Mouse (Mus musculus): ENCODE measurements around the gene 2900026A02Rik. TPM values are rescaled to one million over a fixed set of nuclear protein-coding genes. Genes with fewer than 3 reads are reported as not detected.

The 2900026A02Rik gene
- total and polyA plus RNA-seq, 3 experiments: 0.05 TPM; not detected in 2

- Histone ChIP-seq H3K4me1 (ENCODE audit: insufficient read depth, low read depth, low read length) (no peaks in the 10 kb centered on the region), H3K27me3 (ENCODE audit: insufficient read depth, low read length) (no peaks in the 10 kb centered on the region), H3K4me3 (ENCODE audit: low read depth, low read length) (no peak overlapping the region; the same call in 1 of the 2 replicates), H3K36me3 (replicated peaks) (no peaks in the 10 kb centered on the region), H3K9me3 (replicated peaks) (peaks cover 97% of the 10 kb centered on the region)
- no peak for TF ChIP-seq CTCF (IDR thresholded peaks at IDR 0.05; ENCODE audit: low read depth, low read length)
- TF ChIP-seq POLR2AphosphoS5 (IDR thresholded peaks at IDR 0.05; ENCODE audit: insufficient replicate concordance, low read depth, low read length): no peak
- TF ChIP-seq GATA2 (IDR thresholded peaks at IDR 0.05; ENCODE audit: borderline replicate concordance, low read depth, low read length): no peak
- no peak for TF ChIP-seq TAL1 (conservative IDR thresholded peaks at IDR 0.05; ENCODE audit: low read depth, low read length)
- TF ChIP-seq GATA1 (IDR thresholded peaks at IDR 0.05; ENCODE audit: borderline replicate concordance, low read length): no peak
- no peak for DNase-seq (ENCODE audit: low spot score)
- ATAC-seq (ENCODE audit: extremely low read depth, insufficient number of reproducible peaks, low FRiP score, poor library complexity, severe bottlenecking): no peak
Measured at GRCm38 (mm10) chr5:113132635-113133041, 88.4 kb downstream of the 2900026A02Rik start.

- no peak for DNase-seq (ENCODE audit: low spot score)
- Histone ChIP-seq H3K36me3 (replicated peaks) (no peaks in the 10 kb centered on the region), H3K4me3 (ENCODE audit: low read depth, low read length) (no peak overlapping the region), H3K9me3 (replicated peaks) (peaks cover 95% of the 10 kb centered on the region), H3K4me1 (ENCODE audit: insufficient read depth, low read depth, low read length) (no peaks in the 10 kb centered on the region), H3K27me3 (ENCODE audit: insufficient read depth, low read length) (no peaks in the 10 kb centered on the region)
- TF ChIP-seq GATA1 (IDR thresholded peaks at IDR 0.05; ENCODE audit: borderline replicate concordance, low read length) (no peak), GATA2 (IDR thresholded peaks at IDR 0.05; ENCODE audit: borderline replicate concordance, low read depth, low read length) (no peak), TAL1 (conservative IDR thresholded peaks at IDR 0.05; ENCODE audit: low read depth, low read length) (no peak), CTCF (IDR thresholded peaks at IDR 0.05; ENCODE audit: low read depth, low read length) (no peak), POLR2AphosphoS5 (IDR thresholded peaks at IDR 0.05; ENCODE audit: insufficient replicate concordance, low read depth, low read length) (no peak)
- ATAC-seq (ENCODE audit: extremely low read depth, insufficient number of reproducible peaks, low FRiP score, poor library complexity, severe bottlenecking): no peak
Measured at GRCm38 (mm10) chr5:113128426-113128825, 92.6 kb downstream of the 2900026A02Rik start.

GRCm38 (mm10) chr5:113126476-113126875 lies 94.6 kb downstream of the 2900026A02Rik start:
- DNase-seq (ENCODE audit: low spot score) (no peak), ATAC-seq (ENCODE audit: extremely low read depth, insufficient number of reproducible peaks, low FRiP score, poor library complexity, severe bottlenecking) (no peak)
- Histone ChIP-seq H3K9me3 (replicated peaks) (peaks cover 93% of the 10 kb centered on the region), H3K4me1 (ENCODE audit: insufficient read depth, low read depth, low read length) (no peaks in the 10 kb centered on the region), H3K27me3 (ENCODE audit: insufficient read depth, low read length) (no peaks in the 10 kb centered on the region), H3K36me3 (replicated peaks) (no peaks in the 10 kb centered on the region), H3K4me3 (ENCODE audit: low read depth, low read length) (no peak overlapping the region)
- no peak for TF ChIP-seq GATA2 (IDR thresholded peaks at IDR 0.05; ENCODE audit: borderline replicate concordance, low read depth, low read length)
- TF ChIP-seq CTCF (IDR thresholded peaks at IDR 0.05; ENCODE audit: low read depth, low read length): no peak
- TF ChIP-seq GATA1 (IDR thresholded peaks at IDR 0.05; ENCODE audit: borderline replicate concordance, low read length): no peak
- TF ChIP-seq POLR2AphosphoS5 (IDR thresholded peaks at IDR 0.05; ENCODE audit: insufficient replicate concordance, low read depth, low read length): no peak
- no peak for TF ChIP-seq TAL1 (conservative IDR thresholded peaks at IDR 0.05; ENCODE audit: low read depth, low read length)

- Histone ChIP-seq H3K27me3 (ENCODE audit: insufficient read depth, low read length) (no peaks in the 10 kb centered on the region), H3K4me1 (ENCODE audit: insufficient read depth, low read depth, low read length) (no peaks in the 10 kb centered on the region), H3K36me3 (replicated peaks) (no peaks in the 10 kb centered on the region), H3K4me3 (ENCODE audit: low read depth, low read length) (no peak overlapping the region), H3K9me3 (replicated peaks) (peaks cover 93% of the 10 kb centered on the region)
- ATAC-seq (ENCODE audit: extremely low read depth, insufficient number of reproducible peaks, low FRiP score, poor library complexity, severe bottlenecking) (no peak), DNase-seq (ENCODE audit: low spot score) (no peak)
- TF ChIP-seq GATA2 (IDR thresholded peaks at IDR 0.05; ENCODE audit: borderline replicate concordance, low read depth, low read length) (no peak), CTCF (IDR thresholded peaks at IDR 0.05; ENCODE audit: low read depth, low read length) (no peak), TAL1 (conservative IDR thresholded peaks at IDR 0.05; ENCODE audit: low read depth, low read length) (no peak), POLR2AphosphoS5 (IDR thresholded peaks at IDR 0.05; ENCODE audit: insufficient replicate concordance, low read depth, low read length) (no peak), GATA1 (IDR thresholded peaks at IDR 0.05; ENCODE audit: borderline replicate concordance, low read length) (no peak)
Measured at GRCm38 (mm10) chr5:113123693-113124092, 97.3 kb downstream of the 2900026A02Rik start.

GRCm38 (mm10) chr5:113122326-113123054 lies 98.5 kb downstream of the 2900026A02Rik start:
- no peak for TF ChIP-seq GATA1 (IDR thresholded peaks at IDR 0.05; ENCODE audit: borderline replicate concordance, low read length)
- TF ChIP-seq CTCF (IDR thresholded peaks at IDR 0.05; ENCODE audit: low read depth, low read length): no peak
- TF ChIP-seq GATA2 (IDR thresholded peaks at IDR 0.05; ENCODE audit: borderline replicate concordance, low read depth, low read length): no peak
- no peak for TF ChIP-seq POLR2AphosphoS5 (IDR thresholded peaks at IDR 0.05; ENCODE audit: insufficient replicate concordance, low read depth, low read length)
- TF ChIP-seq TAL1 (conservative IDR thresholded peaks at IDR 0.05; ENCODE audit: low read depth, low read length): no peak
- H3K36me3 ChIP-seq (replicated peaks): no peaks in the 10 kb centered on the region
- DNase-seq (ENCODE audit: low spot score): no peak
- no peaks in the 10 kb centered on the region for H3K27me3 ChIP-seq (ENCODE audit: insufficient read depth, low read length)
- ATAC-seq (ENCODE audit: extremely low read depth, insufficient number of reproducible peaks, low FRiP score, poor library complexity, severe bottlenecking): no peak
- H3K4me3 ChIP-seq (ENCODE audit: low read depth, low read length): no peak overlapping the region
- no peaks in the 10 kb centered on the region for H3K4me1 ChIP-seq (ENCODE audit: insufficient read depth, low read depth, low read length)
- peaks cover 94% of the 10 kb centered on the region for H3K9me3 ChIP-seq (replicated peaks)

- no peak for ATAC-seq (ENCODE audit: extremely low read depth, insufficient number of reproducible peaks, low FRiP score, poor library complexity, severe bottlenecking)
- H3K9me3 ChIP-seq (replicated peaks): peaks cover 92% of the 10 kb centered on the region
- H3K4me3 ChIP-seq (ENCODE audit: low read depth, low read length): no peak overlapping the region
- H3K36me3 ChIP-seq (replicated peaks): no peaks in the 10 kb centered on the region
- H3K4me1 ChIP-seq (ENCODE audit: insufficient read depth, low read depth, low read length): no peaks in the 10 kb centered on the region
- no peaks in the 10 kb centered on the region for H3K27me3 ChIP-seq (ENCODE audit: insufficient read depth, low read length)
- TF ChIP-seq GATA1 (IDR thresholded peaks at IDR 0.05; ENCODE audit: borderline replicate concordance, low read length) (no peak), TAL1 (conservative IDR thresholded peaks at IDR 0.05; ENCODE audit: low read depth, low read length) (no peak), CTCF (IDR thresholded peaks at IDR 0.05; ENCODE audit: low read depth, low read length) (no peak), POLR2AphosphoS5 (IDR thresholded peaks at IDR 0.05; ENCODE audit: insufficient replicate concordance, low read depth, low read length) (no peak), GATA2 (IDR thresholded peaks at IDR 0.05; ENCODE audit: borderline replicate concordance, low read depth, low read length) (no peak)
- DNase-seq (ENCODE audit: low spot score): no peak
Measured at GRCm38 (mm10) chr5:113121591-113121875, 99.5 kb downstream of the 2900026A02Rik start.
